Comparison of ENCODE assay signal across 17 mouse cellular contexts in genomic region chr1:186217198-186217597, GRCm38 (mm10).
A peak's percentile ranks its signal among the peaks of the same experiment; 100 is the strongest.
DNase-seq lines count a peak whose midpoint lies in the region; ATAC-seq lines count a peak whose summit lies in the region.
"Had no signal": no experiment of that assay in that cellular context is flagged by ENCODE, and none has a peak within 500 bp of the region (broad histone marks: within the 10 kb centered on the region; RNA-seq: fewer than 3 reads in every experiment).

No protein-coding gene starts in this region.

- H3K9me3 ChIP-seq in hindbrain, embryonic 11.5 days (ENCODE audit: control insufficient read depth, low read length), result no peaks in the 10 kb centered on the region
- no peaks in the 10 kb centered on the region for H3K9me3 ChIP-seq in hindbrain, embryonic 14.5 days (ENCODE audit: control insufficient read depth, low read length)
- H3K9me3 ChIP-seq in forebrain, embryonic 14.5 days (replicated peaks; ENCODE audit: control insufficient read depth, low read length), result no peaks in the 10 kb centered on the region
- H3K9me3 ChIP-seq in midbrain, embryonic 14.5 days (ENCODE audit: control insufficient read depth, low read length), result no peaks in the 10 kb centered on the region
- H3K9me3 ChIP-seq: embryonic facial prominence, embryonic 13.5 days had no signal

- no peaks in the 10 kb centered on the region for H3K4me1 ChIP-seq in hindbrain, embryonic 11.5 days (replicated peaks; ENCODE audit: control insufficient read depth, insufficient read depth, low read length)
- H3K4me1 ChIP-seq in hindbrain, embryonic 14.5 days (replicated peaks; ENCODE audit: control insufficient read depth, insufficient read depth, low read length), result no peaks in the 10 kb centered on the region
- peaks cover 8% of the 10 kb centered on the region for H3K4me1 ChIP-seq in forebrain, embryonic 14.5 days (ENCODE audit: control insufficient read depth, insufficient read depth, low read length)
- H3K4me1 ChIP-seq in midbrain, embryonic 14.5 days (ENCODE audit: control insufficient read depth, insufficient read depth, low read length), result no peaks in the 10 kb centered on the region
- H3K4me1 ChIP-seq: embryonic facial prominence, embryonic 13.5 days had no signal

- 32% methylated on average over 3 of the region's 3 CpGs for WGBS in hindbrain, embryonic 11.5 days
- WGBS in hindbrain, embryonic 14.5 days, result 15% methylated on average over 3 of the region's 3 CpGs
- 2% methylated on average over 3 of the region's 3 CpGs for WGBS in forebrain, embryonic 14.5 days
- WGBS in midbrain, embryonic 14.5 days, result 12% methylated on average over 3 of the region's 3 CpGs

- 0 out of 2 replicates have a peak, but pooled peaks have one; percentile 65 for ATAC-seq in hindbrain, embryonic 11.5 days (ENCODE audit: low FRiP score)
- no peak for ATAC-seq in hindbrain, embryonic 14.5 days (ENCODE audit: low FRiP score)
- peak; percentile 79 for ATAC-seq in forebrain, embryonic 14.5 days
- peak; percentile 48; the same call in 1 of the 2 replicates for ATAC-seq in midbrain, embryonic 14.5 days (ENCODE audit: low FRiP score, low TSS enrichment)

- H3K9ac ChIP-seq in hindbrain, embryonic 11.5 days (ENCODE audit: low read depth, low read length), result no peak overlapping the region
- no peak overlapping the region for H3K9ac ChIP-seq in hindbrain, embryonic 14.5 days
- H3K9ac ChIP-seq in forebrain, embryonic 14.5 days (ENCODE audit: low read length), result 0 out of 2 replicates have a peak overlapping the region, but pooled peaks have one; percentile 25
- H3K9ac ChIP-seq in midbrain, embryonic 14.5 days (replicated peaks; ENCODE audit: low read length), result no peak overlapping the region
- H3K9ac ChIP-seq: embryonic facial prominence, embryonic 13.5 days had no signal

- no peak overlapping the region for H3K4me3 ChIP-seq in hindbrain, embryonic 11.5 days (ENCODE audit: low read depth, low read length)
- no peak overlapping the region for H3K4me3 ChIP-seq in hindbrain, embryonic 14.5 days (replicated peaks; ENCODE audit: low read length)
- H3K4me3 ChIP-seq in forebrain, embryonic 14.5 days (ENCODE audit: low read depth, low read length), result no peak overlapping the region
- no peak overlapping the region for H3K4me3 ChIP-seq in midbrain, embryonic 14.5 days (replicated peaks; ENCODE audit: low read depth, low read length)
- H3K4me3 ChIP-seq: embryonic facial prominence, embryonic 13.5 days had no signal

- peak; percentile 28 for DNase-seq in hindbrain, embryonic 11.5 days (ENCODE audit: low spot score)
- no peak for DNase-seq in hindbrain, embryonic 14.5 days (ENCODE audit: low spot score)
- DNase-seq in brain, adult 2 months (ENCODE audit: low read depth, low spot score), result peak; percentile 14
- DNase-seq in forebrain, embryonic 14.5 days (ENCODE audit: low spot score), result peak; percentile 77
- peak; percentile 61 for DNase-seq in midbrain, embryonic 14.5 days
- DNase-seq in right cerebral cortex, postnatal 25 days, result no peak
- no peak for DNase-seq in left cerebral cortex, postnatal 10 days (ENCODE audit: extremely low spot score in 1 of 2, low spot score in 2 of 2)
- DNase-seq: cerebellum, adult 18-20 months; gastrocnemius, postnatal 14 days; kidney, adult 9 months; kidney, postnatal 4 days; liver; lung, adult 2 months; lung, postnatal 36 days; right cerebral cortex, postnatal 4 days; thymus, postnatal 14 days had no signal

- no peak overlapping the region for H3K4me2 ChIP-seq in hindbrain, embryonic 11.5 days (replicated peaks; ENCODE audit: low read depth, low read length)
- no peak overlapping the region for H3K4me2 ChIP-seq in hindbrain, embryonic 14.5 days (replicated peaks)
- H3K4me2 ChIP-seq in forebrain, embryonic 14.5 days (ENCODE audit: low read length), result no peak overlapping the region
- no peak overlapping the region for H3K4me2 ChIP-seq in midbrain, embryonic 14.5 days (ENCODE audit: low read length)
- H3K4me2 ChIP-seq: embryonic facial prominence, embryonic 13.5 days had no signal

- H3K36me3 ChIP-seq in hindbrain, embryonic 11.5 days (ENCODE audit: control insufficient read depth, insufficient read depth, low read length), result no peaks in the 10 kb centered on the region
- H3K36me3 ChIP-seq in hindbrain, embryonic 14.5 days (replicated peaks; ENCODE audit: control insufficient read depth, insufficient read depth), result no peaks in the 10 kb centered on the region
- no peaks in the 10 kb centered on the region for H3K36me3 ChIP-seq in forebrain, embryonic 14.5 days (ENCODE audit: control insufficient read depth, insufficient read depth, low read length)
- no peaks in the 10 kb centered on the region for H3K36me3 ChIP-seq in midbrain, embryonic 14.5 days (ENCODE audit: control insufficient read depth, insufficient read depth, low read length)
- H3K36me3 ChIP-seq: embryonic facial prominence, embryonic 13.5 days had no signal

- intact Hi-C loops in left cerebral cortex, postnatal 10 days (cut with DNase I), result no loop called here

- no peak overlapping the region for H3K27ac ChIP-seq in hindbrain, embryonic 11.5 days (ENCODE audit: low read depth, low read length)
- H3K27ac ChIP-seq in hindbrain, embryonic 14.5 days, result no peak overlapping the region
- H3K27ac ChIP-seq in forebrain, embryonic 14.5 days (ENCODE audit: low read depth, low read length), result 0 out of 2 replicates have a peak overlapping the region, but pooled peaks have one; percentile 27
- H3K27ac ChIP-seq in midbrain, embryonic 14.5 days (replicated peaks; ENCODE audit: low read depth, low read length), result no peak overlapping the region
- H3K27ac ChIP-seq: embryonic facial prominence, embryonic 13.5 days had no signal

- H3K27me3 ChIP-seq in hindbrain, embryonic 11.5 days (ENCODE audit: control insufficient read depth, insufficient read depth, low read length), result no peaks in the 10 kb centered on the region
- H3K27me3 ChIP-seq in hindbrain, embryonic 14.5 days (ENCODE audit: control insufficient read depth, insufficient read depth, low read length), result no peaks in the 10 kb centered on the region
- H3K27me3 ChIP-seq in forebrain, embryonic 14.5 days (replicated peaks; ENCODE audit: control insufficient read depth, insufficient read depth, low read length), result no peaks in the 10 kb centered on the region
- no peaks in the 10 kb centered on the region for H3K27me3 ChIP-seq in midbrain, embryonic 14.5 days (ENCODE audit: control insufficient read depth, insufficient read depth, low read length)
- H3K27me3 ChIP-seq: embryonic facial prominence, embryonic 13.5 days had no signal

Comparison
In these comparisons a context has a peak if more than half of its experiments do, and no peak if none do; other contexts are left out.
1. DNase-seq: peak in hindbrain, embryonic 11.5 days (single experiment), brain, adult 2 months (single experiment), forebrain, embryonic 14.5 days (single experiment) and midbrain, embryonic 14.5 days (single experiment); none in hindbrain, embryonic 14.5 days (single experiment), right cerebral cortex, postnatal 25 days (single experiment) and left cerebral cortex, postnatal 10 days (0 of 2).